Mouse (Mus musculus): Measurements from ENCODE around the gene Kdm4a. TPM values are rescaled to one million over a fixed set of nuclear protein-coding genes. Genes with fewer than 3 reads are reported as not detected.

The Kdm4a gene
- polyA plus RNA-seq, 1 experiment, result 34.3 TPM

DNA sequence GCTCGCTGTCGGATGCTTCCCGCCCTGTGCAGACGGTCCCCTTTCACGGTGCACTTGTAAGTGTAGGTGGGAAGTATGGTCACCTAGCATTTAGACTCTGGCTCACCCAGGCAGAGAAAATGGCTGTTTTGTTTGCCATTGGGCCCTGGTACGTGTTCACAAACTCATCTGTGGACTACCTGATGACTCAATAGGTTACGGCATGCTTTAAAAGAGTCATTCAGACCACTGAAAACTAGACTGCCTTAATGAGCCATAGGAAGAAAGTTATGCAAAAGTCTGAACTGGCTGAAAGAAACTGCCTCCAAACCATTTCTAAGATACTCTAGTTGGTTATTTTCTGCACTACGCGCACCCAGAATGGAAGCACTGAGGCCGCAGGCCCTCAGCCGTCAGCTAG, 63.7 kb downstream of the Kdm4a start:
- no peak for DNase-seq (ENCODE audit: low read depth)

DNA sequence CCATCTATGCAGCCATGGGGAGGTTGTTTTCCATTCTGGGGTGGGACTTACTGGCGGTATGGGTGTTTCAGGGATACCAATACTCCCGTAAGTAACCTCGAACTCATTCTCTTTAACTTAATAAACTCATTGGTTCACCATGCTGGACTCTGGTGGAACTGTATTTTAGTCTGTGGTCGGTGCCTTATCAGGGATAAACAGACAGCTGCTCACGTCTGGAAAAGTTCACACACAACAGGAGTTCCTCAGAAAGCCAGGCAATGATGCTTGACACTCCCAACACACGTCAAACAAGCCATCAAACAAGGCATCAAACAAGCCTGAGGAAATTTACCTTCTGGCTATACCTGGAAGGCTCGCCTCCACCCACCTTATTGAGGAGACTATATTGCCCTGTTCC, 64.7 kb downstream of the Kdm4a start:
- DNase-seq (ENCODE audit: low read depth), result no peak

DNA sequence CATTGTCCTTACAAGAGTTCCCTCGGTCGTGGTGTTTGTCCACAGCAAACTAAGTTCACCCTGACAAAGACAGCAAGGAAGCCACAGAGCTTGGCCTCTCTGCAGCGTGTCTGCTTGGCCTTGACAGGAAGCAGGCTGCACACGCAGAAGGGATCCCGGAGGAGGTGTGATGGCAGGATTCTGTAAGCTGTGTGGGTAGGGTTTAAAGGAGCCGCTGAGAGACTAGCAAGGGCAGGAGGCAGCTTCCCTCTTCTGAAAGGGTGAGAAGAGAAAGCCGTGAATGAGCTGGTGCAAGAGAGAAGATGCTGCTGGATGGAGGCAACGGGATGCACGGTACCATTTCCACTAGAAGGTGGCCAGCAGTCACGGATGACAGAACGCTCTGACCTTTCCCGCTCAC, 67.2 kb downstream of the Kdm4a start:
- no peak for DNase-seq (ENCODE audit: low read depth)

DNA sequence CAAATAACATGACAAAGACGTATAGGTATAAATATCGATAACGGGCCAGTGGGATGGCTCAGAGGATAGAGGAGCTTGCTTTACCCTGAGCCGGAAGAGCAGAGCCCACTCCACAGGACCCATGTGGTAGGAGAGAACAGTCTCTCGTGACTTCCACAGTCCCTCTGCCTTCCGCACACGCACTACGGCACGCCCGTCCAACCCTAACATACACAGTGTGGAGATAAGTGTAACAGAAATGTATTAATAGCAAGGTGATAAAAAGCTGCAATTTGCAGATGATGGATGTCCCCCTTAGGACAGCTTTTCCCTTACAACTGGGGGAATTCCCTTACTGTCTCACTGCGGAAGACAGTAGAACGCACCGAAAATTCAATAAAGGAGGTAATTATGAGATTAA, 70.2 kb downstream of the Kdm4a start:
- no peak for DNase-seq (ENCODE audit: low read depth)

DNA sequence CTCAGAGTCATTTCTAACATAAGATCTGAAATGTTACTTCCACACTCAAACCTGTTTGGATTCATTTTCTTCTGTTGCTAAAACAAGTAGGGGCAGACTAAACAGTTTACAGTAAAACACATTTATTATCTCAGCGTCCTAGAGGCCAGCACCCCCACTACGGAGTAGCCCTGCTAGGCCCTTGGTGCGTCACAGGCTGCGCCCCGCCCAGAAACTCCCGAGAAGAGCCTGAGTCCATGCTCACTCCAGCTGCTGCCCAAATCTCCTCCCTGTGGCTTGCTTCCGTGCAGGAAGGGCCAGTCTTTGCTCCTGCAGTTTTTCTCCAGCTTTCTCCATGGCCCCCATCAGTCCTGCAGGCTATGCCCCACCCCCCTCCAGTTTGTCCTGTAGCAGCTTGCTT, 71.1 kb downstream of the Kdm4a start:
- no peak for DNase-seq (ENCODE audit: low read depth)

DNA sequence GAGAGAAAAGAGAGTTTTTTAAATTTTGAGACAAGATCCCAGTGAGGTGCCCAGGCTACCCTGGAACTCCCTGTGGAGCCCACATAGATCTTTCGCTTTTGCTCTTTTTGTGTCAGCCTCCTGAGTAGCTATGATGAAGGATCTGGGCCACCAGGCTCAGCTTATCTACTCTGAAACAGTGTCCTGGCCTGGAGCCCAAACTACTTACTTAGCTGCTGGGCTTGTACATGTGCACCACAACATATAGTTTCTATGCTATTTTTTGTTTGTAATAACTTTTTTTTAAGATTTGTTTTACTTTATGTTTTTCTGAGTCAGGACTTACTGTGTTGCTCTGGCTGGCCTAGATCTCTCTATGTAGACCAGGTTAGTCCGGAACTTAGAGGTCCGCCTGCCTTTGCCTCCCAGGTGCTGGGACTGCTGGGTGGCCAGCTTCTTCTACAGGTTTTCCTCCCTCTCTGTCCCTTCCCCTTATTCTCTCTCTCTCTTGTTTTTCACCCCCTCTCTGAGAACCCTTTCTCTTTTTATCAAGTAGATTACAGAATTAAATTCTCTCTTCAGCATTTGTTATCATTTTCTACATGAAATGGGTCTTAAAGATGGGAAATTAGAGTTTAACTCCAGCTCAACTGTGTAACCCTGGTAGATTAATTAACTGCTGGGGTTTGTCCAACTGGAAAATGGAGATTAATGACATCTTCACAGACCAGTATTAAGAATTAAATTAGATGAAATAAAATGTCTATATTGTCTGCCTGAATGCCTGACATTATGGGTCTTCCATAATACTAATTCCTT, 74.4 kb downstream of the Kdm4a start:
- no peak for DNase-seq (ENCODE audit: low read depth)

DNA sequence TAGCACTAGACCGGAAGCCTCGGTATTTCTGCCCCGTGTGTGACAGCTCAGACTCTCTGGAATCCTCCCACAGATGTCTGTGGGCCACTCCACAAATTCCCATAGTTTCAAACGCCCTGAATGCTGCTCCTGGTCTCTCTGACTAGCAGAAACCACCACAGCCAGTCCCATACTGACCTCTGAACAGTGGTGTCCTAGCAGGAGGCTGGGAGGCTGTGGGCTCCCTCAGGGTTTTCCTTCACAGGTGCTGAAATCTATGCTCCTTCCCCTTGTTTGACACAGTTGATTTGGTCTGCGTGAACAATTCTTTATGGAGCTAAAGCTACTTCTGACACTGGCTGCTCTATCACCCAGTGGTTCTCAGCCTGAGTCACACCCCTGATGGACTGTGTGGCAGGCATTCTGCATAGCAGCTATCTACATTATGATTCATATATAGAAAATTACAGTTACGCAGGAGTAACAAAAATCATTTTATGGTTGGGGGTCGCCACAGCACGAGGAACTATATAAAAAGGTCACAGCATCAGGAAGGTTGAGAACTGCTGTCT, 76.5 kb downstream of the Kdm4a start:
- no peak for DNase-seq (ENCODE audit: low read depth)

DNA sequence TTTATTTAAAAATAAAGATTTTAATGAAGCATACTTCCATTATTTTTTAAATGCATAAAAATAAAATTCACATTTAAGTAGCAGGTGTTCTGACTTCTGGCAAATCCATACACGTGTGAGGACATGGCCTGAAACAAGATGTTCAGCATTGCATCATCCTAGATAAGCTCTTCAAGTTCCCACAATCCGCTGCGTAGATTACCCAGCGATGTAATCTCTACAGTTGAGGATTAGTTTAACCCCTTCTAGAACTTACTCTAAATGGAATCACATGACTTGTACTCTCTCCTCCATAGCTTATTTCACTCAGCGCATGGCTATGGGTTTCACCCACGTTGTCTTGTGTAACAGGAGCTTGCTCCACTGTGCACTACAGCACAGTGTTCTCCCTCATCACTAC, 78.3 kb downstream of the Kdm4a start:
- DNase-seq (ENCODE audit: low read depth), result no peak

DNA sequence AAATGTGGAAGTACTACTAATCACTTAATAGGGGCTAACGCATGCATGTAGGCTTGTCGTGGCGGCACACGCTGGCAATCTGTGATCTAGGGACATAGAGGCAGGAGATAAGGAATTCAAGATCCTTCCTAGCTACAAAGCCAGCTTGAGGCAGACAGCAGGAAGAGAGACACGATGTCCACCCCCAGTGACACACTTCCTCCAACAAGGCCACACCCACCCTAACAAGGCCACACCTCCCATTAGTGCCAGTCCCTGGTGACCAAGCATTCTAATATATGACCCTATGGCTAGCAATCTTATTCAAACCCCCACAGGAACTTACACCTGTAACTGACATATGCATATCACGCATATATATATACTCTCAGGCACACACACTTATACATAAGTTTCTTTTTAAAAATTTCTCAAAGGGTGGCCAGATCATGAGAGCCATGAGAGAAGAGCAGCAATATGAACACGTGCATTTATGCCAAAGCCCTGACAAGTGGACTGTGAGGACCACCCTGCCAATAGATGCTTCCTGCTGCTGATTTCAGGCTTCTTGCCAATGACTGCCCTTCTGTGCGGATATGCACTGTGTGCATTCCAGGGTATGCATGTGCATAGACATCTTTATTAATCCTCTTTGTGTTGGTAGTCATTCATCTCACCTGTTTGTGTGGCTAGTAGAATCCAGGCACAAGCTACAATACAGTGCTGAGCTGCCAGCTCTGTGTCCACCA, 80.0 kb downstream of the Kdm4a start:
- DNase-seq (ENCODE audit: low read depth), result no peak

DNA sequence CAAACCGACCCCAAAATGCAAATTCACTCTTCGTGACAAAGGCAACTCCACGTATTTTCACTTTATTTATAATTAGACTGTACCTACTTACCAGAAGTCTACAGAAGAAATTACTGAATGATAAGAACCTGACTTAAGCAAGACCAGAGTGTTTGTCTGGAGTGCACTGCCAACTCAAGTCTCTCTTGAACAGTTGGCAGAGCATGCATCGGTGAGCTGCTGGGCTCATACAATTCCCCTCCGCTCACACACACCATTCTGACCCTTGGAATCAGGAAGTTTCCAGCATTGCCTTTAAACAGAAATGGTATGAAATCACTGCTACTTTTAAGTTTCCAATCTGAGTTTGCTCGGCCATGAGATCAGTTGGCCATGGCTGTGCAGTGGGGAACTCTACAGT, 81.3 kb downstream of the Kdm4a start:
- DNase-seq (ENCODE audit: low read depth), result no peak

DNA sequence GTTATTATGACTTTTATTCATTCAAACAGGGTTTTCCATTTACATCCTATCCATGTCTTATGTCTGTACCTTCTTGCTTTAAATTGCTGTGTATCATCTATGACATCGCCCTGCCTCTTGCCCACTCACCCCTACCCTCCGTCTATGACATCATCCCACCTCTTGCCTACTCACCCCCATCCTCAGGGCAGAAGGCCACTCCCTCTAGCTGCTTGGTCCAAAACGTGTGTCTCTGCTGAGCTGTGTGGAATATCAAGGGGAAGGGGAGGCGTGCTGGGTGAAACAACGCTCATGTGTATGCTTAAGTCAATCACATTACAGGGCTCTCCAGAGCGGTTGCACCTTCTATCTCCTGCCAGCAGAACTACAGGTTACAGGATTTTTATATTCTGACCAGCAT, 83.8 kb downstream of the Kdm4a start:
- DNase-seq (ENCODE audit: low read depth), result no peak

DNA sequence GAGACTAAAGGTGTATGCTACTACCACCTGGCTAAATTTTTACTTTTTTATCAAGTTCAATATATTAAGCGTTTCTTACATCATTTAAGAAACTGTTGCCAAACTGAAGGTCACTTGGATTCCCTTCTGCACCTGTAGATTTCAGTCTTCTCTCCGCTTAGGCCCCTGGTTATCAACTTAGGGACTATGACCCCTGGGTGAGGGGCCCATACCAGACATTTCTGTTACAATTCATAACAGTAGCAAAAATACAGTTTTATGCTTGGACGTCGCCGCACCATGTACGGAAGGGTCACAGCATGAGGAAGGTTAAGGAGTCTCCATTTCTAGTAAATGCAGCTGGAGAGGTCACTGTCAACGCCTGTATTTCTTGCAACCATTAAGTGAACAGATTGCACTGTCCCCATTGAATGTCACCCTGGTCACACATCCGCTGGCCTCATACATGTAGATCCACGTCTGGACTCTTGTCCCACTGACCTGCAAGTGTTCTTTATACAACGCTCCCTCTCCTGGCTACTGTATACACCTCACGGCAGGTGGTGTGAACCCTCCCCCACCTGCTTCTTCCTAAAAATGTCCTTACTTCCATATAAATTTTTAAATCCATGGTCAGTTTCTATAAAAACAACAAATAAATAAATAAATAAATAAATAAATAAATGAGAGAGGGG, 86.9 kb downstream of the Kdm4a start:
- DNase-seq (ENCODE audit: low read depth), result no peak

DNA sequence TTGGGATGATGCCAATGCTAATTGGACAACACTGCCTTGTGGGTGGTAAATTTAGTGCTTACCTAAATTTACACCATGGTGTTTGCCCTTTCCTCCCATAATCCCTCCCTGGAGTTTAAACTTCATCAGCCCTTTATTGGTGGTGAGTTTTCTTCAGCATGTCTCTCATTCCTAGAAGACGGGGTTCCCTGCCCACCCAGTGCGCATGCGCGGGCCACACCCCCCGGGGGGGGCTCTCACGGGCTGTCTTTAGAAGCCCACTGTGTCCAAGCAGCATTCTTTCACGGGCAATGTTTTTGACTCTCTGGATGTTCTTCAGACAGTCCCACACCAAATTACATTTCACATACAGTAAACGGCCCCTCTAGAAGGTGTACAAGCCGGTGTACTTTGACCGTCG, 89.4 kb downstream of the Kdm4a start:
- no peak for DNase-seq (ENCODE audit: low read depth)

DNA sequence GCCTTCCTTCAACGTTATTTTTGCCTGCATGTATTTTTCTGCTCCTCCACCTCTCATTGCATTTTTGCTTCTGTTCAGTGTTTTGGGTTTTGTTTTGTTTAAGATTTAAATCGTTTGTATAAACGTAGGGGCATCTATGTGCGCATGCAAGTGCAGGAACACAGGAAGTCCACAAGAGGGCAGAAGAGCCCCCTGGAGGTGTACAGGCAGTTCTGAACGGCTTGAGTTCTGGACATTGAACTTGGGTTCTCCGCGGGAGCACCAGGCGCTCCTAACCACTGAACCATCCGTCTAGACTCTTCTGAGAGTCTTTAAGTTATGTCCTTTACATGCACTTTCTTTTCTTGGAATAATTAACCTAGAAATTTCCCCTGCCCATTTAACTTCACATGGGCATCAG, 89.9 kb downstream of the Kdm4a start:
- no peak for DNase-seq (ENCODE audit: low read depth)

DNA sequence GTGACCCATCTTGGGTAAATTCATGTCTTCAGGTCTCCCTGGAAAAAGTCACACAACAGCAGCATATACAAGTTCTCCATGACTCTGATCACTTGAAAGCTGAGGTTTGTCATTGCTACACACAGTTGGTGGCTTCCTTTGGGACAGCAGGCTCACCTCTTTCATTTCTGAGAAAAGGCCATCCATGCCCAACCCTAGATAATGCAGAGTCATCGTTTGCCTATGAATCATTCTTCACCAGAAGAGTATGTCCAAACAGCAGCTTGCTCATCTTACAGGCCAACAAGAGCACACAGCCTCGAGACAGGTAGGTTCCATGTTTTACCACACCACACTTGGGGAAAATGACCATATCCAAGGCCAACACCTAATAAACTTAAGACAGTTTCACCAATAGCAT, 91.1 kb downstream of the Kdm4a start:
- DNase-seq (ENCODE audit: low read depth), result no peak

Other genes starting within 250 kb of the Kdm4a start
- gene St3gal3, start 45.1 kb downstream of the Kdm4a start, polyA plus RNA-seq (2012; rRNA removed), result 51.8 and 59.3 TPM in 2 replicates
- gene Ptprf, start 111.4 kb upstream of the Kdm4a start, polyA plus RNA-seq (2012; rRNA removed), result 76.9 and 122 TPM in 2 replicates
- 18.1 and 20.6 TPM in 2 replicates for gene Szt2, start 229.2 kb upstream of the Kdm4a start, polyA plus RNA-seq (2012; rRNA removed)
- 36.9 and 45.5 TPM in 2 replicates for gene Med8, start 229.3 kb upstream of the Kdm4a start, polyA plus RNA-seq (2012; rRNA removed)
- 120 and 164 TPM in 2 replicates for gene Elovl1, start 248.1 kb upstream of the Kdm4a start, polyA plus RNA-seq (2012; rRNA removed)